Mouse (Mus musculus) layer of hippocampus, adult 2 months (tissue): ENCODE data around the gene Robo1. TPM values are rescaled to one million over a fixed set of nuclear protein-coding genes. Genes with fewer than 3 reads are reported as not detected.
A peak's percentile ranks its signal among the peaks of the same experiment; 100 is the strongest.

Experiments used
- DNase-seq, 2 experiments: peaks; one replicate each; pipeline ENCODE4 v3.0.0; 2022; ENCODE audit warnings: low spot score in 2 of 2
- H3K27ac ChIP-seq: fragments of 200-600 bp; 2 replicates; pipeline ENCODE4 v1.8.1; 2022
- H3K4me3 ChIP-seq: fragments of 200-600 bp; 2 replicates; pipeline ENCODE4 v1.8.1; 2022; ENCODE audit warnings: mild to moderate bottlenecking
- CTCF ChIP-seq: fragments of 200-600 bp; conservative IDR thresholded peaks from 2 replicates; pipeline ENCODE4 v1.8.1; 2022; ENCODE audit warnings: antibody characterized with exemption, mild to moderate bottlenecking, moderate library complexity
- total RNA-seq, 2 experiments: library from RNA; stranded (reverse); gene quantifications; 2 replicates each; pipeline ENCODE4 v1.2.3; 2021

The Robo1 gene
- total RNA-seq, 2 experiments from 2014 or later: 65.8 to 68.1 TPM

DNA sequence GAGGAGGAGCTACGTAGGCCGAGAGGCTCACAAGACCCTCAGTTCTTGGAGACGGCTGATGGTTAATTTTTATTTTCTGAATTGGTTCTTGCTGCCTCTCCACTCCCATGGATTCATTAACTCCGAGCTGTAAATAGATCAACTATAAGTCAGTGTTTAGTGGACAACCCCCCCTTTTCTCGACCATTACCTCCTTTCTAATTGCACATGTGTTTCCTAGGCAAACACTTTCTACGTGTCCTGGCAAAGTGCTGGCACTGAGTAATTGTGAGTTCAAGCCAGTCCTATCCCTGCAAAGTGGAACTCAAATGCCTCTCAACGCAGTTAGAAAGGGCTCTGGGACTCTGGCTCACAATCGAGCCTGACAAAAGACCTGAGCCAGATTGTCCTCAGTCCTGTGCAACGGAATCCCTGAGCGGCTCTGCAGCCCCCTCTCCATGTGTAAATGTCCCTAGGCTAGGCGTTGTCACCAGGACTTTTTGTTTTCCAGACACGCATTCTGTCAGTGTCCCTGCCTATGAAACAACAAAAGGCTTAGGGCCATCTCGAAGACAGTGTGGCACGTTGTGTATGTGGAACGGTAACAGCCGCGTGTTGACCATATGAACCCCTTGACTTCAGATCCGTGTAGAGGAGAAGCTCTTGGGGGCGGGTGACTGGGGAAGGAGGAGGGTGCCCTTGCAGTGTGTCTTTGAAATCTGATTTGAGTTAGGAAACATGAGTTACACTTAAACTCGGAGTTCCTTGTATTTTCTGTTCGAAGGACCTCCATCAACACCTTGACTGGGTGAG, 682.5 kb downstream of the Robo1 start:
- no peak for DNase-seq
- TF ChIP-seq CTCF: no peak
- Histone ChIP-seq H3K4me3 (no peak overlapping the region), H3K27ac (no peak overlapping the region)

DNA sequence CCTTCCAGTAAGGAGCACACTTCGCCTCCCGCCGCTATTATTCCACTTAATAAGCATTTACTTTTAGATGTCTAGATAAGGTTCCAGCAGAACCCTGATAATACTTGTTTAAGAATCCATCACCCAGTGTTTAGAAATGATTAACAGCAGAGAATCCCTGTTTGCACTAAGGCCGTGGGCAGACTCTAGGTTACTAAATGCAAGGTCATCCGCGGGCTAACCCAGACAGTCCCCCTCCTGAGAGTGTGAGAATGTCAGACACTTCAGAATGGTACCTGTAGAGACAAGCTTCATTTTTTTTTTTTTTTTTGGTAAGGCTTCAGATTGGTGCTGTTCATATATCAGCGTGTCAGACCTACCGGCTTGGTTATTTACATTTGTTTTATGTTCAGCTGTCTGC, 685.1 kb downstream of the Robo1 start:
- DNase-seq: no peak
- H3K4me3 ChIP-seq: no peak overlapping the region
- H3K27ac ChIP-seq: no peak overlapping the region
- no peak for TF ChIP-seq CTCF

DNA sequence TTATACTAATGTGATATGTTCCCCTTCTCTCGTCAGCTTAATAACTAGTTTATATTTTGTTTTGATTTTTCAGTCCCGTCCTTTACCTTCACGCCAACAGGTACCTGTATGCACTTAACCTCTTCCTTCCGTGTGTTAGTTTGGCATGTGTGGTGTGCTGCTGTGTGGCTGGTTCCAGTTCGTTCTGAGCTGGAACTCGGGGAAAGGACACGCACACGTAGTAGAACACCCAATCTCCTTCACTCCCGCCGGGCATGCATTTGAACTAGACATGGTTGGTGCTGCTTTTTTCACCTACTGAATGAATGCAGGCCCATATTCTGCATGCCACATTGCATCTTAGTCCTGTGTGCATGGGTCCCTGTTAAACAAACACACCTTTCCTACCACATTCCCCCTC, 685.5 kb downstream of the Robo1 start:
- no peak overlapping the region for H3K27ac ChIP-seq
- DNase-seq: no peak
- no peak for TF ChIP-seq CTCF
- H3K4me3 ChIP-seq: no peak overlapping the region

DNA sequence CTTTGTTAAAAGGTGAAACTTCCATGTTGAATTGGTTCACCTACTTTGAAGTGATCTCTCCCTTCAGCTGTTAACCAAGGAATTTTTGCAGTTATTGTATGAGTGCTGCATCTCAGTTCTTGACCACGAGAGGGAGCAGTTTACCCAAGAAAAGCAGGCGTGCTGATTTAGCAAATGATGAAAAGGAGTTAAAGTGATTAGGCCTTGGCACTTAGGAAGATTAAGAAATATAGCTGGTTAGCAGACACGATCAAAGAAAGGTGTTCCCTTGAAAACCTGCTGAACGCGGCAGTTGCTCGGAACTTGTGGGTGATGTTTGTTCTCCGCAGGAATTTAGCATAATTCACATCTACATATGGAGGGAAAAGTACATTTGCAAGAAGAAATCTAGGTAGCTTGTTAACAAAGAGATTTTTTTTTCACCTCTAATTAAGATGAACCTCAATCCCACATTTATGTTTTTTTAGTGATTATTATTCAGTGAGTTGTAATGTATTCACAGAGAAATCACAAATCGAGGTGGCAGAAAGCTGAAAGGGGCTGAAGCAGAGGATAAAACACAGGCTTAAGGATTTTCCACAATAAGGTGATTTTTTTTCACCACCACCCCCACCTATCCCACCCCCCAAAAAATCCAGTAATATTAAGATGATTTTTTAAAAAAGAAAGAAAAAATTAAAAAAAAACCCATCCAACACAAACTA, 687.3 kb downstream of the Robo1 start:
- peak; percentile 91 for TF ChIP-seq CTCF
- Histone ChIP-seq H3K4me3 (no peak overlapping the region), H3K27ac (no peak overlapping the region)
- DNase-seq: peak; percentile 61 to 74

DNA sequence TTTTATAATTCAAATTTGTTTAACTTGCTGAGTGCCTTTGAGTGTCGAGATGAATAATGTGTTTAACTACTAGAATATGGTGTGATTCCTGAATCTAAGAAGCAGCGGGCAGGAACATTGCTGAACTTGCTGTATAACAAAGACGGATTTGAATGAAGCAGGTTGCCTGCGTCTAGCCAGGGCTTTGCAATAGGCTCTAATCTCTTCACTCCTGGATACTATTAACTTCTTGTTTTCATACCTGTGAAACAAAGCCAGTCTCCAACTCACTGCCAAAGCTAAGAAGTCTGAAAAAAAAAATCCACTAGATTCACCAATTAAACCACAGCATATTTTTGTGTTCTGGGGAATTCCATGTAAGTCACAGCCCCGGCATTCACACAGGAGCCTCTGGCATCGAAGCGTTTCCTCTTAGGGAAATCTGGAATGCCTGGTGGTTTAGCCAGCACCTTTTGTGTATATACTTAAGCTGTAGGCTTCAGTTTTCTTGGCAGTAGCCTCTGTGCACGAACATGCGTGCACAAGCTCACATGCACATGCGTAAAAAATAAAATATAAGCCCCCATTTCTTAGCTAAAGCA, 687.9 kb downstream of the Robo1 start:
- H3K4me3 ChIP-seq: no peak overlapping the region
- no peak for DNase-seq
- no peak for TF ChIP-seq CTCF
- no peak overlapping the region for H3K27ac ChIP-seq

DNA sequence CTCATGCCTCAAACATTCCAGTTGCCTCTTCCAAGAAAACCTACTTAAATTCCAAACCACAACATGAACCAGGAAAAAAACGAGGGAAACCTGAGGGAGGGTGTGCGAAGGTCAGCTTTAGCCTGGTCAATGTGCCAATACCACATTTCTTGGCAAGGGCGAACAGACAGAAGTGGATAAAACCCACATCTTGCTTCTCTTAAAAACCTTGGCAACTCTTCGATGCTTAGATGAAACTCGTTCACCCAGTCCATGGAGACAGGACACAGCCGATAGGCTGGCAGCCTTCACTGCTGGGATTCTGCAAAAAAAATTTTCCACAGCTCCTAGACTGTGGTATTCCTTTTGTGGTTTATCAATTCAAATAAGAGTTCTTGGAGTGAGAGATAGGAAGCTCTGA, 690.6 kb downstream of the Robo1 start:
- no peak for DNase-seq
- Histone ChIP-seq H3K4me3 (no peak overlapping the region), H3K27ac (no peak overlapping the region)
- no peak for TF ChIP-seq CTCF

DNA sequence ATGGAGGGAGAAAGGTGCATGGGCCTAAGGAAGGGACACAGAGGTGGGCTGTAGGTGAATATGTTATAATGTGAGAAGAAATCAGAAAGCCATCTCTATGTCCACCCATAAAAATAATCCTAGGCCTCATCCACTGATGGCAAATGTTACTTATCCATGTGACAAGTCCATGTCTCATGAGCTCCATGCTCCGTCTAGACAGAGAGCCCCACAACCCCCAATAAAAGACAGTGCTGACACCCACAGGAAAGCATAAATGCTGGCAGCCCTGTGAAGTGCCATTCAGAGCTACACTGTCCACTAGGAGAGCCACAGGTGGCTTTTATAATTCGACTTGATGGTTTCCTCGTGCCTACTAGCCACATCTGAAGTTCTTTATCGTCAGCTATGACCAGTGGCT, 694.6 kb downstream of the Robo1 start:
- Histone ChIP-seq H3K4me3 (no peak overlapping the region), H3K27ac (no peak overlapping the region)
- no peak for TF ChIP-seq CTCF
- DNase-seq: no peak

DNA sequence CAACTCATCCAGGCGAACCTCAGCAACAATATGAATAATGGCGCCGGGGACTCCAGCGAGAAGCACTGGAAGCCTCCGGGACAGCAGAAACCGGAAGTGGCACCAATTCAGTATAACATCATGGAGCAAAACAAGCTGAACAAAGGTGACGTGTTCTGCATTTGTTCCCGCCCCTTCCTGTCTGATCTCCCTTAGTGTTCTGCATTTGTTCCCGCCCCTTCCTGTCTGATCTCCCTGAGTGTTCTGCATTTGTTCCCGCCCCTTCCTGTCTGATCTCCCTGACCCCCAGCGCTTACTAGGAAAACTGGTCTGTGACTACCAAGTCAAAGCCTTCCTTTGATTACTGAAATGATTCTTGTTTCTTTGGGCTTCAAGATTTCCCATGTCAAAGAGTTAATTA, 696.5 kb downstream of the Robo1 start:
- no peak for TF ChIP-seq CTCF
- Histone ChIP-seq H3K4me3 (no peak overlapping the region), H3K27ac (no peak overlapping the region)
- no peak for DNase-seq

DNA sequence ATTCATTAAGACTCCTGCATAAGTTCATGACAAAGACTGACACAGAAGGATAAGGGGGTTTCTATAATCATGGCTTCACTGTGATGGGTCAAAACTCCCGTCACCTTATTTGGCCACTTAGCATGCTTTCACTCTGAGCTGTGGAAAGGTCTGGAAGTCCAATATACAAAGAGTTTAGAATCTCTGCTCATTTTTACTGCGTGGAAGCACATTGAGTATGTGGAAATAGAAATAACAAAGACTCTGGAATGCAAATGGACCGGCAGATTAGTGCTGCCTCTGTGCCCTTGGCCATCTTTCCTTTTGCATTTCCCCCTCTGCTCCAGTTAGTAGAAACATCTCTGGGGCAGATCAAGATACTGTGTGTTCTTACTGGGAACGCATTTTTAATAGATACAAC, 697.7 kb downstream of the Robo1 start:
- no peak for DNase-seq
- no peak overlapping the region for H3K27ac ChIP-seq
- no peak overlapping the region for H3K4me3 ChIP-seq
- no peak for TF ChIP-seq CTCF

DNA sequence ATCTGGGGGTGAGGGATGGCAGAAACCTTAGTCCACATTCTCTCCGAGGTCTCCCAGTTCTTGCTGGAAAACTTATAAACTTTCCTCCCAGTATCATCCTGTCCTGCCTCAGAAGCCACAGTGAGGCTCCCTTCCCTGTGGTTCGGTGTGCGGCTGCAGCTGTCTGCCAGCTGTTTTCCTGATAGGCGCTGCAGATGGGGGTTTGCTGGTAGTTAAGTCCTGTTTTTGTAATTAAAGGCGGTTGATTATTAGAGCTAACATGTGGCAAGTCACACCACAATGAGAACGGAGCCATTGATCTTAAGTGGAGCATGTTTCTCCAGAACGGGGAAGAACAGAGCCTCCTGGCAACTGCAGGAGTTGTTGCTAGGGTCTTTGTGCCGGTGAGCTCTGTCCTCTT, 699.3 kb downstream of the Robo1 start:
- H3K27ac ChIP-seq: no peak overlapping the region
- no peak for TF ChIP-seq CTCF
- DNase-seq: no peak
- H3K4me3 ChIP-seq: no peak overlapping the region

DNA sequence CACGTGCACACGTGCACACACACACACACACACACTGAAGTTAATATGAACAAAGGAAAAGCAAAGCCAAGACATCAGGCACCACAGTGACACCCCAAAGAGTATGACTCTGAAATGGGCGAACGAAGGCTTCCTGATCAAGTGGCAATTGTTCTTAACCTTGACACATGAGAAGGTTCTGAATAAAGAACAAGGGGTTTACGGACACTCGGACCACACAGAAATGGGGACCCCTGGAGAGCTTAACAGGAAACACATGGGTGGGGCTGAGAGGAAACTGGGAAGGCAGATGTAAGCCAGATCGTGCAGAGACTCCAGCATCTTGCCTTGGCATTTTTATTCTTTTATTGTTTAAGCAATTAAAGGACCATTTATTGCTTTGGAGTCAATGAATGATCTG, 703.2 kb downstream of the Robo1 start:
- H3K27ac ChIP-seq: no peak overlapping the region
- DNase-seq: no peak
- no peak overlapping the region for H3K4me3 ChIP-seq
- no peak for TF ChIP-seq CTCF

DNA sequence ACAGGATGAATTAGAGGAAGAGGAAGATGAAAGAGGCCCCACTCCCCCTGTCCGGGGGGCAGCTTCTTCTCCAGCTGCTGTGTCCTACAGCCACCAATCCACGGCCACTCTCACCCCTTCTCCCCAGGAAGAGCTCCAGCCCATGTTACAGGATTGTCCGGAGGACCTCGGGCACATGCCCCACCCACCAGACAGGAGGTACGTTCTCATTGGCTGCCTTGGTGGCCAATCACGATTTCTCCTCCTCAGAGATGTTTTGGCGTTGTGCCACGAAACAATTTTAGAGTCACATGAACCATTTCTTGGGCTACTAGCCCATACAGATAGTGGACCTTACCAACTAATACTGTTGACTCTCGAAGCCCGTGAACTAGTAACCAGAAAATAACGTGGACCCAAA, 704.8 kb downstream of the Robo1 start:
- no peak for DNase-seq
- H3K27ac ChIP-seq: no peak overlapping the region
- H3K4me3 ChIP-seq: no peak overlapping the region
- TF ChIP-seq CTCF: no peak

DNA sequence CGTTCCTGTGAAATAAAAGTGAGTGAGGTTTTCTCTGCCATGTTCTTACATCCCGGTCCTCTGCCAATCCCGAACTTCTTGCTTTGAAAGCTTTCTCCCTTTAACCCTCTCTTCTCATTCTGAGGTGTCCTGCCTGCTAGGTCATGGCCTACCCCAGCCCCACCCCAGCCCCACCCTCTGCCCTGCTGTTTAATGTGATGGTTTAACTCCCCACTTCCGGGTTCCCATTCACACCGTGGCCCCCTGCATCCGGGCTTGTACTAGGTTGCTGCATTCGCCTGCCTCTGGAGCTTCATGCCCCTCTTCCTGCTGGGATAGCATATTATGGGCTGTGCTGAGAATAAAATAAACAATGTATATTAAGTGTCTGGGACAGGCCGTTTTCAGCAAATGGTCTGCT, 706.4 kb downstream of the Robo1 start:
- no peak overlapping the region for H3K27ac ChIP-seq
- TF ChIP-seq CTCF: no peak
- H3K4me3 ChIP-seq: no peak overlapping the region
- no peak for DNase-seq

DNA sequence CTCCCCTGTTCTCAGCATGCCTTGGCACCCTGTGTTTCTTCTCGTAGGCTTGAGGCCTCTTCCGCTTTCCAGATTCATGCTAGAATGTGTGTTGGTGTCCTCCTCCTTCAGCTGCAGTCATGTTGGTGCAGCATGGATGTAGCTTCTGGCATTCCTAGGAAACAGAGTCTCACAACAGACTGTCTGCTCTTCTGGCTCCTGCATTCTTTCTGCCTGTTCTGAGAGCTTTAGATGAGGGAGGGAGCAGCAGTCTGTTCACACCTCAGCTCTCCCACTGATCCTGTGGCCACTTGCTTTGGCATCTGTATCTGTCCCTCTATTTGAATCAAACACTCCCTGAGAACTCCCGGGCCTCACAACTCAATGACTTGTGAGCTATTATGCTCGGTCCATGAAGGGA, 707.9 kb downstream of the Robo1 start:
- no peak for TF ChIP-seq CTCF
- DNase-seq: no peak
- Histone ChIP-seq H3K27ac (no peak overlapping the region; the same call in 1 of the 2 replicates), H3K4me3 (no peak overlapping the region)
